Mouse (Mus musculus) olfactory bulb, adult 2 months (tissue): ENCODE measurements around the gene Pih1d1.

Experiments used
- CTCF ChIP-seq: fragments of 200-500 bp; IDR thresholded peaks from 2 replicates; pipeline ENCODE4 v1.5.1; 2012; ENCODE audit warnings: low read depth, mild to moderate bottlenecking, low read length, moderate library complexity; ENCODE audit not compliant: insufficient read depth
- POLR2A ChIP-seq: fragments of 200-500 bp; IDR thresholded peaks from 2 replicates; pipeline ENCODE4 v1.6.1; 2012; ENCODE audit warnings: mild to moderate bottlenecking, low read depth, low read length, moderate library complexity; ENCODE audit not compliant: insufficient read depth

- TF ChIP-seq POLR2A (no peak), CTCF (no peak)
These were observed 40.6 kb upstream of the Pih1d1 start for GRCm38 (mm10) chr7:45113476-45113875.
